Mouse (Mus musculus): ENCODE measurements around the gene Oasl2.

GRCm38 (mm10) chr5:114958069-114958468 is 61.3 kb downstream of the Oasl2 start:
- TF ChIP-seq POLR2A (IDR thresholded peaks at IDR 0.05; ENCODE audit: low read depth, low read length), result no peak
- no peak for TF ChIP-seq CTCF (IDR thresholded peaks at IDR 0.05; ENCODE audit: extremely low read depth, insufficient read length, insufficient replicate concordance, low read depth, low read length)

Data from small intestine, adult 2 months (tissue).